Mouse (Mus musculus): ENCODE results near the gene Eps8l2. TPM values are rescaled to one million over a fixed set of nuclear protein-coding genes. Genes with fewer than 3 reads are reported as not detected.
A peak's percentile ranks its signal among the peaks of the same experiment; 100 is the strongest.

Gene Eps8l2
- polyA plus RNA-seq, 1 experiment from 2014 or later: 0.43 TPM

DNA sequence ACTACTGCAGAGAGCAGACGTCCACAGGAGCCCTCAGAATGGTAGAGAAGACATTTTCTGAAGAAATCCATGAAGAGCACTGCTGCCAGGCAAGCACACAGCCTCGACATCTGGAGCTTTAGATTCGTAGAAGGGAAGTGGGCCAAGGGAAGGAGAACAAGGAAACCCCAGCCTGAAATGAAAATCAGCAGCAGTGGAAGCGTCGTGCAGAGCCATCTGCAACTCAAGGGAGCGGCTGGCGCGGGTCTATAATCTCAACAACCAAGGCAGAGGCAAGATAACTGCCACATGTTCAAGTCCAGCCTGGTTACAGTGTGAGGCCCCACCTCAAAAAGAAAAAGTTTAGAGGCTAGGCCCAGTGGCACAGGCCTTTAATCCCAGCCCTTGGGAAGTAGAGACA lies 23.6 kb upstream of the Eps8l2 start:
- Histone ChIP-seq H3K36me3 (ENCODE audit: poor library complexity, severe bottlenecking) (peaks cover 98% of the 10 kb centered on the region), H3K9ac (no peak overlapping the region)
- no peak for ATAC-seq

DNA sequence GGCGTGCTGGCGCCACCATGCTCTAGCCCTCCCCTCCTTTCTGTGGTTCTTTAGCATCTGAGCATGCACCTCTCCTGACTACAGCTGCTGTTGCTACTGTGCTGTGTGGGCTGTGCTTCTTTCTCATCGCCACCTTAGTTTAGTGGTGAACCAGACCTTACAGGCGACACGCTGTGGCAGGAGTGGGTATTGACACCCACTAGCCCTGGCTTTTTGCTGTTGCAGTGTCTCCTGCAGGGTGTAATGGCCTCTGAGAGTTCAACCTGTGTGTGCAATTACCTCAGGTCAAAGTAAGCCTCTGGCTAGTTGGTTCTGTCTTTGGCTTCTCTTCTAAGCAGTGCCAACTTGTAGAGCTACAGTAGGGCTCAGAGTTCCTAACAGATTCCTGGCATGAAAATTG lies 22.7 kb upstream of the Eps8l2 start:
- WGBS: 76% methylated on average over 5 of the region's 5 CpGs
- Histone ChIP-seq H3K36me3 (ENCODE audit: poor library complexity, severe bottlenecking) (peaks cover 98% of the 10 kb centered on the region), H3K9me3 (replicated peaks) (no peaks in the 10 kb centered on the region), H3K4me3 (no peak overlapping the region), H3K9ac (no peak overlapping the region), H3K27me3 (no peaks in the 10 kb centered on the region), H3K27ac (no peak overlapping the region), H3K4me2 (no peak overlapping the region), H3K4me1 (no peaks in the 10 kb centered on the region)
- ATAC-seq: no peak

More for the DNA sequence above, 23.6 kb upstream of the Eps8l2 start:
- Histone ChIP-seq H3K4me3 (no peak overlapping the region), H3K4me2 (no peak overlapping the region), H3K27me3 (no peaks in the 10 kb centered on the region), H3K4me1 (no peaks in the 10 kb centered on the region), H3K9me3 (replicated peaks) (no peaks in the 10 kb centered on the region), H3K27ac (no peak overlapping the region)
- 87% methylated on average over 8 of the region's 8 CpGs for WGBS

DNA sequence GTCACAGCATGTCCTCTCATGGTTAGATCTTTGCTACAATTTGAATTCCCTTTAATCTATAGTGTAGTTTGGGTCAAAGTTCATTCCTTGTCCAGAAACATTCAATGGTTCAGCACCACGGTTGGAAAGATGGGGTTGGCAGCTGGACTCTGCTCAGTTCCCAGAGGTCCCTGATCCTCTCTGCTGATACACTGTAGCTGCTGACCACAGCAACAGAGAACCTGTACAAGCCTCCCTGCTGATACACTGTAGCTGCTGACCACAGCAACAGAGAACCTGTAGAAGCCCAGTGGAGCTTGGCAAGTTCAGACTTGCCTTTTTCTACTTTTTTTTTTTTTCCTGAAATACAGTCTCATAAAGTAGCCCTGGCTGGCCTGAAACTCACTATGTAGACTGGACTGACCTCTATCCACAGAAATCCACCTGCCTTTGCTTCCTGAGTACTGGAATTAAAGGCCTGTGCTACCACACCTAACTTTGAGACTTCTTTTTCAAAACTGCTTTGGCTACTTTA lies 21.0 kb upstream of the Eps8l2 start:
- Histone ChIP-seq H3K4me1 (no peaks in the 10 kb centered on the region), H3K4me2 (no peak overlapping the region), H3K36me3 (ENCODE audit: poor library complexity, severe bottlenecking) (peaks cover 98% of the 10 kb centered on the region), H3K4me3 (no peak overlapping the region), H3K27me3 (no peaks in the 10 kb centered on the region), H3K9me3 (replicated peaks) (no peaks in the 10 kb centered on the region), H3K27ac (no peak overlapping the region), H3K9ac (no peak overlapping the region)
- ATAC-seq: no peak
- WGBS: 86% methylated on average over 1 of the region's 1 CpGs

DNA sequence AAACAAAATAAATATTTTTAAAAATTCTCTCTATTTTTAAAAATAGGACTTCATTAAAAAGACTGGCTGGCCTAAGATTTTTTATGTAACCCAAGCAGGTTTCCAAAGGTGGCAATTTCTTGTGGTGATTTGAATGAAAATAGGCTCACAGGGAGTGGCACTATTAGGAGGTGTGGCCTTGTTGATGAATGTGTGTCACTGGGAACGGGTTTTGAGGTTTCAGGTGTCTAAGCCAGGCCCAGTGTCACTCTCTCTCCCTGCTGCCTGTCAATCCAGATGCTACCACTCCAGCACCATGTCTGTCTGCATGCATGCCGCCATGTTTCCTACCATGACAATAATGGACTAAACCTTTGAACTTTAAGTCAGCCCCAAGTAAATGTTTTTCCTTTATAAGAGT lies 19.2 kb upstream of the Eps8l2 start:
- Histone ChIP-seq H3K9me3 (replicated peaks) (no peaks in the 10 kb centered on the region), H3K4me2 (no peak overlapping the region), H3K36me3 (ENCODE audit: poor library complexity, severe bottlenecking) (peaks cover 98% of the 10 kb centered on the region), H3K9ac (no peak overlapping the region), H3K27me3 (no peaks in the 10 kb centered on the region), H3K4me1 (peaks cover 2% of the 10 kb centered on the region), H3K27ac (no peak overlapping the region), H3K4me3 (no peak overlapping the region)
- 76% methylated on average over 2 of the region's 2 CpGs for WGBS
- ATAC-seq: no peak

DNA sequence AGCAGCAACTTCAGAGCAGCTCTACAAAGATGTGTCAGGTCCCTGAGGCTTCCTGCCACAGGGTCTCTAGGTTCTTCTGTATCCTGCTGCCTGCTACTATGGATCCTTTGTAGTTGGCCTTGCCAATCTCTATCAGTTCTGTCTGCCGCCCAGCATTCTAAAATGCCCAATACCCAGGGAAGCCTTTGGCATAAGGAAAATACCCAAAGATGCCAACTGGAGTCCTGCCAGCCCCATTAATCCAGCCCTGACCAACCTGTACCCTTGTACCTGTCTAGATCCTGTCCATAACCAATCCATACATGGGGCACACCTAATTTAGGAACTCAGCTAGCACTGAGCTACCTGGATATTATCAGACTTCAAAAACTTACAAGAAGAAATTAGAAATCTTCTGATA lies 14.0 kb upstream of the Eps8l2 start:
- Histone ChIP-seq H3K36me3 (ENCODE audit: poor library complexity, severe bottlenecking) (peaks cover 46% of the 10 kb centered on the region), H3K4me3 (no peak overlapping the region), H3K4me2 (peak overlapping the region; percentile 26; the same call in 1 of the 2 replicates), H3K27ac (no peak overlapping the region), H3K9me3 (replicated peaks) (no peaks in the 10 kb centered on the region), H3K4me1 (peaks cover 35% of the 10 kb centered on the region), H3K27me3 (no peaks in the 10 kb centered on the region), H3K9ac (no peak overlapping the region)
- 88% methylated on average over 1 of the region's 1 CpGs for WGBS
- no peak for ATAC-seq

DNA sequence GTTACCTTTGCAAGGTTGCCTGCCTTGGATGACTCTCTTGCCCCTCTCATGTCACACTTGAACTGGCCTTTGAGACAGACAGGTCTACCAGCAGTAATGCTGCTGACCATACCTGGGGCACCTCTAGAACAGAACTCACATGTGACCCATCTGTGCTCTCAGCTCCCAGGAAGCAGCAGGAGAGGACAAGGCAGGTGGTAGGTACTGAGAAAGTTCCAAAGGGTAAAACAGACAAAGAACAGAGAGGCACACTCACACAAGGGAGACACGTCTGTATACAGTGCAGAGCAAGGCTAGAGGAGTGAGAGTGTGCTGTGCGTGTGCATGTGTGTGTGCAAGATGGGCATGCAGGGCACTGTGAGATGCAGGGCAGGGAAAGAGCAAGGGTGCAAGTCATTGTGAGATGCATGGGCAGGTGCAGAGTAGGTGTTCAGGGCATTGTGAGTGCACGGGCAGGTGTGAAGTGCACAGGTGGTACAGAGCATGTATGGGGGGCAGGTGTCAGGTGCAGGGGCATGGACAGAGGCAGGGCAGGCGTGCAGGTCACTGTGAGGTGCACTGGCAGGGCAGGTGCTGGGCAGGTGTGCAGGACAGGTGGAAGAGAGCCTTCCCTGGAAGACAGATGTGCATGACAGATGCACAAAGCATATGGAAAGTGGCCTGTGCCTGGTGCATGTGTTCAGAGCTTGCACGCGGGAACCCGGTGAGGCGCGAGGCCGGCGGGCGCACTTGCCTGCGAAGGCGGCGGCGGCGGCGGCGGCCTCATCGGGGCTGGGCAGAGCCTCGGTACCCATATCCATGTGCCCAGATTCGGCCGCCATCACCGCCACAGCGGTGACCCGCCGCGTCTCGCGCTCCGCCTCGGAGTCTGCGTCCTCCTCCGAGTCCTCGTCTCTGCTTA lies 11.9 kb upstream of the Eps8l2 start:
- Histone ChIP-seq H3K9ac (peak overlapping the region; percentile 86), H3K36me3 (ENCODE audit: poor library complexity, severe bottlenecking) (peaks cover 26% of the 10 kb centered on the region), H3K4me3 (peak overlapping the region; percentile 61), H3K9me3 (replicated peaks) (no peaks in the 10 kb centered on the region), H3K4me2 (peak overlapping the region; percentile 85), H3K27me3 (no peaks in the 10 kb centered on the region), H3K27ac (peak overlapping the region; percentile 99), H3K4me1 (peaks cover 35% of the 10 kb centered on the region)
- WGBS: 5% methylated on average over 32 of the region's 35 CpGs
- ATAC-seq: peak; percentile 34

DNA sequence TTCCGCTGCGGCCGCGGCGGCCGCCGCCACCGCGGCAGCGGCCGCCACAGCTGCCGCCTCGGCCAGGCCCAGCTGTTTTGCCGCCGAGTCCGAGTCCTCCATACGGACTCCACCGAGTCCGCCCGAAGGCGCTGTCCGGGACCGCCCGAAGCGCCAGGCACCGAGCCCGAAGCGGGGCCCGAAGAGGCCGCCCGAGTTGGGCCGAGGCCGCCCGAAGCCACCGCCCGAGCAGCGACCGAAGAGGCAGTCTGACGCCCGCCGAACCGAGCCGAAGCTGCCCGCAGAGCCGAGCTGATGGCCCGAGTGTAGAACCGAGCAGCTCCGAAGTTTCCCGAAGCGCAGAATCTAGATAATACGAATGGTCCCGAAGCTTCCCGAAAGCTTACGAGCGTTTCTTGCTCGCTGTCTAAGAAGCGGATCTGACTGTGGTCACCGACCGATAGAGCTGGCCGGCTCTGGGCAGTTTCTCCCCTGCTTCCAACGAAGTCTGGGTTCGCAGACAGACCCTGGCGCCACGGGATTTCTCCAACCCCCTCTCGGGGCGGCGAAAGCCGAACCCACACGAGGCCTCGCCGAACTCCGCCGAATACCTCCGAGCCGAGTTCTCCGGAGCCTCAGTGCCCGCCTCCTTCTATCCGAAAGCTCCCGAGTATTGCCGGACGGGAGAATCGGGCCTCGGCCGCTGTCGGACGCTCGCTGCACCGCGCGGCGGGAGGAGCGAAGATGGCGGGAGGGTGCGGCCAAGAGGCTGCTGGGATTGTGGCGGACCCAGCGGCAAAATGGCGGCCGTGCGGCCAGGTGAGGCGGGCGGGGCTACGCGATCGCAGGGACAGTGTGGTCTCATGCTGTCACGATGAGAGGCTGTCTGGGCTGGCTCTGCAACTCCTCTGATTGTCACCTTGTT lies 11.0 kb upstream of the Eps8l2 start, which contains the start of the genes Deaf1 and Tmem80:
Deaf1 (minus strand) TSS at position 222 of the 904 bp plus-strand sequence.
Tmem80 (plus strand) TSS at position 271 of the 904 bp plus-strand sequence.
- peak within 1 kb of the TSS; percentile 85 for H3K4me2 ChIP-seq
- under 1% methylated on average over 94 of the region's 105 CpGs for WGBS
- peak within 1 kb of the TSS; percentile 61 for H3K4me3 ChIP-seq
- peaks cover 22% of the 10 kb centered on the region for H3K36me3 ChIP-seq (ENCODE audit: poor library complexity, severe bottlenecking)
- H3K9ac ChIP-seq: peak within 1 kb of the TSS; percentile 86
- H3K27me3 ChIP-seq: no peaks in the 10 kb centered on the region
- H3K4me1 ChIP-seq: peaks cover 35% of the 10 kb centered on the region
- peak within 1 kb of the TSS; percentile 99 for H3K27ac ChIP-seq
- peak; percentile 97 for ATAC-seq
- no peaks in the 10 kb centered on the region for H3K9me3 ChIP-seq (replicated peaks)

DNA sequence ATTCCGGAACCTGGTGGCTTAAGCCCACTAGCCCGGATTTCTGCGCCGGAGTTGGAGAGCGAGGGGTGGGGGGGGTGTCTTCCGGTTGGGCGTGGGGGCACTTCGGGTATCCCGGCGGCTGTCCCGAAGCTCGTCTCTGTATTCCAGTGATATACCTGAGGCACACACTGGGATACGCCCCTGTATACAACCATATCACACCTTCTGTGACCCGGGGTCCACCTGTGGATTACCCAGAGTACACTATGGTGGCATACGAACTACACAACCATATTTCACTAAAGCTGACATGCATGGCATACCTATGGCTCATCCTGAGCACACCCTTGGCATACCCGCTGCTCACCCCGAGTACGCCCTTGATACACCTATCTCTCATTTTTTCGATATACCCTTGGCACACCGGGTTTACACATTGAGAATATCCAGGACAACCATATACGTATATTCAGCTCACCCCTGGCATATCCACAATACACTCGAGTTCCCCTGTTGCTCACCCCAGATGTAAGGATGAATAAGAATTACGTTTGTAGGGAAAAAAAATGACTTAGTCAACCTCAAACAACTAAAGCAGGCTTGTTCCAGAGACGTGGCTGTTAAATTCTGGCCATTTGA lies 10.2 kb upstream of the Eps8l2 start:
- H3K9ac ChIP-seq: peak overlapping the region; percentile 86
- H3K27me3 ChIP-seq: no peaks in the 10 kb centered on the region
- H3K9me3 ChIP-seq (replicated peaks): no peaks in the 10 kb centered on the region
- ATAC-seq: peak; percentile 23
- peaks cover 22% of the 10 kb centered on the region for H3K36me3 ChIP-seq (ENCODE audit: poor library complexity, severe bottlenecking)
- H3K27ac ChIP-seq: peak overlapping the region; percentile 99
- peaks cover 35% of the 10 kb centered on the region for H3K4me1 ChIP-seq
- 17% methylated on average over 24 of the region's 24 CpGs for WGBS
- H3K4me2 ChIP-seq: peak overlapping the region; percentile 85
- peak overlapping the region; percentile 61 for H3K4me3 ChIP-seq

DNA sequence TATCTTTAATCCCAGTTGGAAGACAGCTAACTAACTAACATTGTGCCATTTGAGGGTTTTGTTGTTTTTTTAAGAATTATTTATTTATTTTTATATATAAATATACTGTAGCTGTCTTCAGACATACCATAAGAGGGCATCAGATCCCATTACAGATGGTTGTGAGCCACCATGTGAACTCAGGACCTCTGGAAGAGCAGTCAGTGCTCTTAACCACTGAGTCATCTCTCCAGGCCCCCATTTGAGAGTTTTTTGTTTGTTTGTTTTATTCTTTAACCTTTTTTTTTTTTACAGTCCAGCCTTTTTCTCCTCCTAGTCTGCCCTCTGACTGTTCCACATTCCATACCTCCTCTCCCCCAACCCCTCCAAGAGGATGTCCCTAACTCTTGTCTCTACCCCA lies 8.0 kb upstream of the Eps8l2 start:
- Histone ChIP-seq H3K9ac (no peak overlapping the region), H3K4me1 (peaks cover 22% of the 10 kb centered on the region), H3K27me3 (no peaks in the 10 kb centered on the region), H3K36me3 (ENCODE audit: poor library complexity, severe bottlenecking) (peaks cover 32% of the 10 kb centered on the region), H3K4me2 (no peak overlapping the region), H3K4me3 (no peak overlapping the region), H3K9me3 (replicated peaks) (no peaks in the 10 kb centered on the region), H3K27ac (no peak overlapping the region)
- ATAC-seq: no peak

DNA sequence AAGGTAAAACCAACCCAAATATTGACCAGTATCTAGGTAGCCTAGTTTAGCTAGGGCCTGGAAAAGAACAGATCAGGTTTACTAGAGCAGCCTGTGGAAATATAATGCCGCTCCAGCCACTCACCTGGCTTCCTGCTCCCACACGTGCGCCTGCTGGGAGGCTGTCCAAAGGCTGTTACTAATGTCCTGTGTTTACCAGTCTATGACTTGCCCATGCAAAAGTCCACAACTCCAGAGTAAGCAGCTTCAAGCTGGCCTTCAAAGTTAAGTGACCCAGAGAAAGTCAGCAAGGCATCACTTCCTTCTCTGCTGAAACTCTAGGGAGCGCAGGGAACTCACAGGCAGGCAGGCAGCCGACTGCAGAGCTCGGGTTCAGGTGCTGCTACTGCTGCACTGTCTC lies 6.7 kb upstream of the Eps8l2 start:
- no peak overlapping the region; the same call in 1 of the 2 replicates for H3K9ac ChIP-seq
- H3K9me3 ChIP-seq (replicated peaks): no peaks in the 10 kb centered on the region
- ATAC-seq: no peak
- H3K4me2 ChIP-seq: no peak overlapping the region
- H3K27me3 ChIP-seq: no peaks in the 10 kb centered on the region
- H3K27ac ChIP-seq: no peak overlapping the region
- H3K36me3 ChIP-seq (ENCODE audit: poor library complexity, severe bottlenecking): peaks cover 38% of the 10 kb centered on the region
- peaks cover 9% of the 10 kb centered on the region for H3K4me1 ChIP-seq
- 84% methylated on average over 6 of the region's 6 CpGs for WGBS
- no peak overlapping the region for H3K4me3 ChIP-seq

DNA sequence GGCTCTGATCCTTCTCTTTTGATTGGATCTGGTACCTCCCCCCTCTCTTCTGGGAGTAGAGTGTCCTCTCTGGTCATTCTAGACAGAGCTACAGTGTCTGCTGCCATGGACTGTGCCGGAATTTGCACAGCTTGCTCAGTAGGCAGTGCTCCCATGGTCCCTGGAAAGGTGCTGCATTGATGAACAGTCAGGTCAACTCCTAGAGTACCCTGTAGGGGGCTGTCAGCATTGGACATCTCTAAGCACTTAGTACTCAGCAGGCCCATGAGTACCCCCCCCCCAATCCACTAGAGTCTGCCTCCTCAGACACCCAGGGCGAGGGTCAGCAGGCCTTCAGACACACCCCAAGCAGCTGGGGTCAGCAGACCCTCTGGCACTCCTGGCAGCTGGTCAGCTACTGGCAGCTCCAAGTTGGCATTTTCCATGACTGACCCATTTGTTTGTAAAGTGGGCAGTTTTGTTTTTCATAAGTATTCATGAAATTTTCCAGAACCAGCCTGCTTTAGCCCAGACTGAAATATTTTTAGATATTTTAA lies 3.6 kb upstream of the Eps8l2 start:
- H3K27ac ChIP-seq: no peak overlapping the region
- no peaks in the 10 kb centered on the region for H3K9me3 ChIP-seq (replicated peaks)
- 81% methylated on average over 2 of the region's 2 CpGs for WGBS
- no peak overlapping the region for H3K4me2 ChIP-seq
- peaks cover 38% of the 10 kb centered on the region for H3K36me3 ChIP-seq (ENCODE audit: poor library complexity, severe bottlenecking)
- H3K4me1 ChIP-seq: peaks cover 8% of the 10 kb centered on the region; the same call in 1 of the 2 replicates
- H3K4me3 ChIP-seq: no peak overlapping the region
- H3K27me3 ChIP-seq: peaks cover 19% of the 10 kb centered on the region
- H3K9ac ChIP-seq: peak overlapping the region; percentile 1; the same call in 1 of the 2 replicates
- no peak for ATAC-seq
